Mouse (Mus musculus) kidney, adult 2 months (tissue): ENCODE data around the gene Olfr437. TPM values are rescaled to one million over a fixed set of nuclear protein-coding genes. Genes with fewer than 3 reads are reported as not detected.
"Not testable (repeated sequence)": the region's sequence is repeated elsewhere in the genome, so short reads cannot be mapped to it uniquely, and the experiment has no call there.

Experiments
- DNase-seq: peaks from one replicate; pipeline ENCODE4 v3.0.0; 2021
- H3K27ac ChIP-seq: fragments of 200-500 bp; 2 replicates; pipeline ENCODE4 v1.5.1; 2012; ENCODE audit warnings: low read depth, low read length, control low read depth, inconsistent platforms; ENCODE audit not compliant: insufficient read depth
- H3K27me3 ChIP-seq: fragments of 200-500 bp; replicated peaks from 2 replicates; pipeline ENCODE4 v1.6.1; 2012; ENCODE audit warnings: mild to moderate bottlenecking, moderate library complexity, low read length, inconsistent platforms; ENCODE audit not compliant: control insufficient read depth, insufficient read depth
- H3K36me3 ChIP-seq: fragments of 200-500 bp; 2 replicates; pipeline ENCODE4 v1.6.1; 2012; ENCODE audit warnings: mild to moderate bottlenecking, moderate library complexity, low read length, inconsistent platforms; ENCODE audit not compliant: control insufficient read depth, insufficient read depth
- H3K4me1 ChIP-seq: fragments of 200-500 bp; 2 replicates; pipeline ENCODE4 v1.6.1; 2011; ENCODE audit warnings: low read length; ENCODE audit not compliant: control insufficient read depth, insufficient read depth
- H3K4me3 ChIP-seq: fragments of 200-500 bp; 2 replicates; pipeline ENCODE4 v1.5.1; 2011; ENCODE audit warnings: mild to moderate bottlenecking, low read depth, low read length, control low read depth; ENCODE audit not compliant: insufficient read depth
- CTCF ChIP-seq: fragments of 200-500 bp; conservative IDR thresholded peaks from 2 replicates; pipeline ENCODE4 v1.5.1; 2011; ENCODE audit warnings: low read depth, mild to moderate bottlenecking, control low read depth, low read length, moderate library complexity, mixed read lengths; ENCODE audit not compliant: insufficient read depth, insufficient read length
- POLR2A ChIP-seq: fragments of 200-500 bp; IDR thresholded peaks from one replicate; pipeline ENCODE4 v1.6.1; 2011; ENCODE audit warnings: low read depth, low read length, control low read depth
- WGBS: fragments of 180-500 bp; shearing (Covaris S2); methylation state at CpG from one replicate; pipeline ENCODE4 v1.1.7; 2018; 5-methylcytosine and 5-hydroxymethylcytosine counted together
- polyA plus RNA-seq: library from polyadenylated mRNA; depleted of rRNA; stranded (reverse); fragments of >200 nt; gene quantifications from 2 replicates; pipeline ENCODE4 v1.2.3, GENCODE M21; 2012; rRNA removed

Olfr437 gene
- polyA plus RNA-seq, 1 experiment: not detected

- DNase-seq: no peak
- no peaks in the 10 kb centered on the region for H3K27me3 ChIP-seq
- H3K36me3 ChIP-seq: no peaks in the 10 kb centered on the region
- H3K27ac ChIP-seq: no peak overlapping the region
- H3K4me1 ChIP-seq: no peaks in the 10 kb centered on the region
- 82% methylated on average over 3 of the region's 3 CpGs for WGBS
- no peak for TF ChIP-seq CTCF
- TF ChIP-seq POLR2A: no peak
- no peak overlapping the region for H3K4me3 ChIP-seq
These were observed 27.9 kb downstream of the Olfr437 start for GRCm38 (mm10) chr6:43190986-43191385.

DNA sequence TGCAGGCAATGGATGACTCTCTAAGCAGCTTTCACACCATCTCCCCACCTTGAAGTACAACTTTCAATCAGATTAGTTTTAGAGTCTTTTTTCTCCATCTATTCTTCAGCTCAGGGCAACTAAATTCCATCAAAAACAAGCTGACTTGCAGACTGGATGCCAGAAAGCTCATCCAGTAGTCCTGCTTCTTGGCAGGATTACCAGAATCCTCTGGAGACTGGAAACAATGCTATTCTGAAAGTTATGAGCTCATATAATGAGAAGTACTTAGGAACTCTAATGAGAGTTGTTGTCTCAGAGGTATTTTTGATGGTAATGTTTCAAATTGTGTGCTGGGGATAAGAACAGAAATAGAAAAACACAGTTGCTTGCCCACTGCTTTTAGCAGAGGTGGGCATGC, 33.7 kb downstream of the Olfr437 start, which contains the start of gene Olfr435:
Olfr435 (plus strand) TSS at position 366 of the 400 bp plus-strand sequence.
- Histone ChIP-seq H3K27me3 (no peaks in the 10 kb centered on the region), H3K4me1 (no peaks in the 10 kb centered on the region), H3K27ac (no peak within 1 kb of the TSS), H3K4me3 (no peak within 1 kb of the TSS), H3K36me3 (no peaks in the 10 kb centered on the region)
- no peak for DNase-seq
- TF ChIP-seq POLR2A: no peak
- no peak for TF ChIP-seq CTCF

DNA sequence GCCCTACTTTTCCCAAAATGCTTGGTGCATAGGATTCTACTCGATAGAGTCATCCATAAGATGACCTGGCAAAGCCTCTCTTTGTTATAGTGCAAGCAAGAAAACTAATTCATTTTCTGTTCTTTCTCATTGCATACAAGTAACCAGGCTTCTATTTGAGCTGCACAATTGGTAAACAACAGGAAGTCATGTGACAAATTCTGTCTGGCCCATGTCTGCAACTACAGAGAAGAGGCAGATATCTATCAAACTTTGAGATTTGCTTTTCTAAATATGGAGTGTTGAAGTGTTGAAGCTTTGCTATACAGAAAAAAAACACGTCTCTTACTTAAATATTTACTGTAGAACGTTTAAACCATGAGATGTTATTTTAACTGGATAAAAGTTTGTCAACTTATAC, 35.0 kb downstream of the Olfr437 start:
- no peak for TF ChIP-seq CTCF
- no peak for TF ChIP-seq POLR2A
- Histone ChIP-seq H3K27me3 (no peaks in the 10 kb centered on the region), H3K4me3 (no peak overlapping the region), H3K36me3 (no peaks in the 10 kb centered on the region), H3K27ac (no peak overlapping the region), H3K4me1 (no peaks in the 10 kb centered on the region)
- DNase-seq: no peak
- WGBS: 69% methylated on average over 3 of the region's 3 CpGs

GRCm38 (mm10) chr6:43202786-43203185, 39.7 kb downstream of the Olfr437 start:
- TF ChIP-seq POLR2A (no peak), CTCF (no peak)
- Histone ChIP-seq H3K36me3 (no peaks in the 10 kb centered on the region), H3K4me1 (no peaks in the 10 kb centered on the region), H3K4me3 (no peak overlapping the region), H3K27ac (no peak overlapping the region), H3K27me3 (no peaks in the 10 kb centered on the region)
- no peak for DNase-seq

- DNase-seq: no peak
- no peak overlapping the region for H3K4me3 ChIP-seq
- no peak overlapping the region for H3K27ac ChIP-seq
- WGBS: 36% methylated on average over 2 of the region's 2 CpGs
- TF ChIP-seq CTCF (no peak), POLR2A (no peak)
- H3K36me3 ChIP-seq: no peaks in the 10 kb centered on the region
- no peaks in the 10 kb centered on the region for H3K4me1 ChIP-seq
- no peaks in the 10 kb centered on the region for H3K27me3 ChIP-seq
These were observed 42.3 kb downstream of the Olfr437 start for GRCm38 (mm10) chr6:43205355-43205754.

DNA sequence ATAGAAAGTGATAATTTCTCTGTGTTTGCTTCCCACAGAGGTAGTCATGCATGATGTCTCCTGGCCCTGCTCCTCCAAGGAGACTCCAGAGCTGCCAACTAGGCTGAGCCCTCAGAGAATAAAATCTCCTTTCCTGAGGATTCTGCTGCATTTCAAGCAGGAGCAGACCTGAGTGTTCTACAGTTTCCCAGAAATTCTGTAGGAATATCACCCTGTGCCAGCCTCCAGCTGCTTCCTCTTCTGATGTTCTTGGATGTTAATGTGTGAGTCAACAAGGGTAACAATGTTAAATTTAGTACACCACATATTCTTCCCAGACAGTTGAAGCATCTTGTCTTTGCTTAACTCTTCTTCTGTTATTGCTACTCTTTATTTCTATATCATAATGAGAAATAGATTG, 49.8 kb downstream of the Olfr437 start, which contains the start of gene Olfr434:
Olfr434 (plus strand) TSS at position 149 of the 400 bp plus-strand sequence.
- H3K4me1 ChIP-seq, DNase-seq, H3K4me3 ChIP-seq, H3K36me3 ChIP-seq, H3K27me3 ChIP-seq, H3K27ac ChIP-seq: not testable (repeated sequence)

Other genes starting within 250 kb of the Olfr437 start
- gene Olfr446, start 241.9 kb upstream of the Olfr437 start, polyA plus RNA-seq: not detected in 2 replicates
- gene Olfr444, start 214.2 kb upstream of the Olfr437 start, polyA plus RNA-seq: not detected in 2 replicates
- not detected in 2 replicates for gene Olfr441, start 56.9 kb upstream of the Olfr437 start, polyA plus RNA-seq
- gene Olfr237-ps1, start 16.7 kb upstream of the Olfr437 start, polyA plus RNA-seq: not detected in 2 replicates
- gene Olfr13, start 8.9 kb downstream of the Olfr437 start, polyA plus RNA-seq: not detected in 2 replicates
- gene Olfr435, start 33.9 kb downstream of the Olfr437 start, polyA plus RNA-seq: not detected in 2 replicates
- not detected in 2 replicates for gene Olfr434, start 49.7 kb downstream of the Olfr437 start, polyA plus RNA-seq
- gene Olfr47, start 68.2 kb downstream of the Olfr437 start, polyA plus RNA-seq: not detected in 2 replicates
- gene Arhgef5, start 102.3 kb downstream of the Olfr437 start, polyA plus RNA-seq: 35.2 and 36.4 TPM in 2 replicates
- 0.10 and 0.19 TPM in 2 replicates for gene Nobox, start 146.3 kb downstream of the Olfr437 start, polyA plus RNA-seq